Mouse (Mus musculus) heart, adult 2 months (tissue): ENCODE results near the gene Jagn1. TPM values are rescaled to one million over a fixed set of nuclear protein-coding genes. Genes with fewer than 3 reads are reported as not detected.

ENCODE experiments used
- DNase-seq, 2 experiments: peaks; one replicate each; pipeline ENCODE4 v3.0.0; 2021
- H3K27ac ChIP-seq: fragments of 200-600 bp; 2 replicates; pipeline ENCODE4 v1.8.1; 2022
- H3K27me3 ChIP-seq: fragments of 200-500 bp; 2 replicates; pipeline ENCODE4 v1.6.1; 2012; ENCODE audit warnings: mild to moderate bottlenecking, low read length, inconsistent platforms, mixed read lengths; ENCODE audit not compliant: control insufficient read depth, insufficient read depth
- H3K36me3 ChIP-seq: fragments of 200-500 bp; 2 replicates; pipeline ENCODE4 v1.6.1; 2012; ENCODE audit warnings: low read length, inconsistent platforms; ENCODE audit not compliant: control insufficient read depth, insufficient read depth
- H3K4me1 ChIP-seq: fragments of 200-500 bp; 2 replicates; pipeline ENCODE4 v1.6.1; 2011; ENCODE audit warnings: low read length; ENCODE audit not compliant: control insufficient read depth, insufficient read depth
- H3K4me3 ChIP-seq: fragments of 200-600 bp; 2 replicates; pipeline ENCODE4 v1.8.1; 2022
- H3K79me2 ChIP-seq: fragments of 200-500 bp; replicated peaks from 2 replicates; pipeline ENCODE4 v1.6.1; 2012; ENCODE audit warnings: mild to moderate bottlenecking, inconsistent platforms, low read length, moderate library complexity, mixed read lengths; ENCODE audit not compliant: control insufficient read depth, insufficient read depth
- H3K9ac ChIP-seq: fragments of 200-500 bp; 2 replicates; pipeline ENCODE4 v1.6.1; 2012; ENCODE audit warnings: low read depth, mild to moderate bottlenecking, control low read depth, inconsistent platforms, low read length, mixed read lengths
- CTCF ChIP-seq: fragments of 200-600 bp; IDR thresholded peaks from 2 replicates; pipeline ENCODE4 v1.8.1; 2022; ENCODE audit warnings: antibody characterized with exemption, mild to moderate bottlenecking, moderate library complexity
- EP300 ChIP-seq: fragments of 200-500 bp; IDR thresholded peaks from 2 replicates; pipeline ENCODE4 v1.6.1; 2011; ENCODE audit warnings: low read depth, low read length, control low read depth; ENCODE audit not compliant: insufficient read depth
- POLR2A ChIP-seq: fragments of 200-500 bp; IDR thresholded peaks from 2 replicates; pipeline ENCODE4 v1.6.1; 2011; ENCODE audit warnings: mild to moderate bottlenecking, low read depth, low read length, control low read depth; ENCODE audit not compliant: insufficient read depth
- WGBS: fragments of 180-500 bp; shearing (Covaris S2); methylation state at CpG from one replicate; pipeline ENCODE4 v1.1.7; 2018; 5-methylcytosine and 5-hydroxymethylcytosine counted together
- intact Hi-C: fragments of 180-260 bp; cut with DNase I; formaldehyde crosslinking; loops from one replicate; pipeline ENCODE4 v1.15.1; 2025
- polyA plus RNA-seq: library from polyadenylated mRNA; depleted of rRNA; stranded (reverse); fragments of >200 nt; gene quantifications from 2 replicates; pipeline ENCODE4 v1.2.3, GENCODE M21; 2012
- total RNA-seq, 2 experiments: library from RNA; stranded (reverse); gene quantifications; 2 replicates each; pipeline ENCODE4 v1.2.3; 2021

The Jagn1 gene
- total and polyA plus RNA-seq, 3 experiments: 21.1 to 43.3 (median 22.5) TPM

- no peaks in the 10 kb centered on the region for H3K4me1 ChIP-seq
- DNase-seq: no peak
- 93% methylated on average over 16 of the region's 16 CpGs for WGBS
- H3K27ac ChIP-seq: no peak overlapping the region
- no peak overlapping the region for H3K9ac ChIP-seq
- intact Hi-C loops: no loop called here
- no peak overlapping the region for H3K4me3 ChIP-seq
- H3K79me2 ChIP-seq: no peaks in the 10 kb centered on the region
- no peaks in the 10 kb centered on the region for H3K27me3 ChIP-seq
- no peak for TF ChIP-seq POLR2A
- TF ChIP-seq CTCF: no peak
- TF ChIP-seq EP300: no peak
- H3K36me3 ChIP-seq: no peaks in the 10 kb centered on the region
These were observed 14.4 kb upstream of the Jagn1 start for GRCm38 (mm10) chr6:113428006-113428405.

- no peaks in the 10 kb centered on the region for H3K36me3 ChIP-seq
- H3K4me1 ChIP-seq: no peaks in the 10 kb centered on the region
- H3K9ac ChIP-seq: no peak overlapping the region
- no peak for DNase-seq
- intact Hi-C loops: no loop called here
- H3K27ac ChIP-seq: no peak overlapping the region
- no peaks in the 10 kb centered on the region for H3K27me3 ChIP-seq
- H3K4me3 ChIP-seq: no peak overlapping the region
- TF ChIP-seq POLR2A (no peak), CTCF (no peak), EP300 (no peak)
- WGBS: 67% methylated on average over 3 of the region's 3 CpGs
- H3K79me2 ChIP-seq: no peaks in the 10 kb centered on the region
These were observed 12.4 kb upstream of the Jagn1 start for GRCm38 (mm10) chr6:113429965-113430364.

DNA sequence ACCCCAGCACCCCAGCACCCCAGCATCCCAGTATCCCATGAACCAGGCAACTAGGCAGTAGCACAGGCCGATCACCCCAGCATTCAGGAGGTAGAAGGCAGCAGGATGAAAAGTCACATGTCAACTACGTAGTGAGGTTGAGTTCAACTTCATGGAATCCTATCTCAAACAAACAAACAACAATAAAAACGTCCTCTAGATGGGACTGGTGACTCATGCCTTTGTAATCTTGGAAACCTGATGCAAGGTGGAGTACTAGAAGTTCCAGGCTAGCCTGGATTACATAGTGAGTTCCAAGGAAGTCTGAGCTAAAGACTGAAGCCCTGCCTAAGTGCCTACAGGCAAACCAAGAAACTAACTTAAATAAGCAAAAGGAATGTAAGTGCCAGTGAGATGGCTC is 11.5 kb upstream of the Jagn1 start:
- intact Hi-C loops: no loop called here
- no peak overlapping the region for H3K27ac ChIP-seq
- no peak overlapping the region for H3K4me3 ChIP-seq
- WGBS: 56% methylated on average over 3 of the region's 3 CpGs
- no peak for DNase-seq
- H3K79me2 ChIP-seq: no peaks in the 10 kb centered on the region
- H3K36me3 ChIP-seq: no peaks in the 10 kb centered on the region
- H3K9ac ChIP-seq: no peak overlapping the region
- no peak for TF ChIP-seq EP300
- TF ChIP-seq CTCF: no peak
- no peak for TF ChIP-seq POLR2A
- H3K4me1 ChIP-seq: no peaks in the 10 kb centered on the region
- no peaks in the 10 kb centered on the region for H3K27me3 ChIP-seq

GRCm38 (mm10) chr6:113431801-113432200 is 10.6 kb upstream of the Jagn1 start:
- Histone ChIP-seq H3K4me3 (no peak overlapping the region), H3K27me3 (no peaks in the 10 kb centered on the region), H3K9ac (no peak overlapping the region), H3K79me2 (no peaks in the 10 kb centered on the region), H3K4me1 (no peaks in the 10 kb centered on the region), H3K36me3 (no peaks in the 10 kb centered on the region), H3K27ac (no peak overlapping the region)
- intact Hi-C loops: no loop called here
- TF ChIP-seq EP300 (no peak), POLR2A (no peak), CTCF (no peak)
- no peak for DNase-seq
- 54% methylated on average over 3 of the region's 3 CpGs for WGBS

DNA sequence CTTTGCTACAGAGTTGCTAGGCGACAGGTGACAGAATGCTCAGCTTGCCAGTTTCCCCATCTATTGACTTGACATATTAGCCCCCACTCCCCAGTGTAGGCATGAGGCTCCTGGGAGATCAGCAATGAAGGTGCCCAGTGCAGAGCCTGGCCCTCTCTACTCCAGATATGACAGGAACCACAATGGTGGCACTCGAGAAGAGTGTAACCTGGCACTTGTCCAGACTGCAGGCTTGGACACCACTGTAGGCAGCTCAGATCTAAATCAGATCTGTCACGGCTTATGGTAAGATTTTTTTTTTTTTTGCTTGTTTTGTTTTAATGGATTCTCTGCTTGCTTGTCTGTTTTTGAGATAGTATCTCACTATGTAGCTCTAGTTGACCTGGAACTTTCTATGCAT is 8.7 kb upstream of the Jagn1 start:
- TF ChIP-seq EP300 (no peak), CTCF (no peak), POLR2A (no peak)
- 69% methylated on average over 3 of the region's 3 CpGs for WGBS
- Histone ChIP-seq H3K27ac (no peak overlapping the region), H3K36me3 (no peaks in the 10 kb centered on the region), H3K4me1 (no peaks in the 10 kb centered on the region), H3K27me3 (no peaks in the 10 kb centered on the region), H3K4me3 (no peak overlapping the region), H3K79me2 (no peaks in the 10 kb centered on the region), H3K9ac (no peak overlapping the region)
- intact Hi-C loops: no loop called here
- no peak for DNase-seq

DNA sequence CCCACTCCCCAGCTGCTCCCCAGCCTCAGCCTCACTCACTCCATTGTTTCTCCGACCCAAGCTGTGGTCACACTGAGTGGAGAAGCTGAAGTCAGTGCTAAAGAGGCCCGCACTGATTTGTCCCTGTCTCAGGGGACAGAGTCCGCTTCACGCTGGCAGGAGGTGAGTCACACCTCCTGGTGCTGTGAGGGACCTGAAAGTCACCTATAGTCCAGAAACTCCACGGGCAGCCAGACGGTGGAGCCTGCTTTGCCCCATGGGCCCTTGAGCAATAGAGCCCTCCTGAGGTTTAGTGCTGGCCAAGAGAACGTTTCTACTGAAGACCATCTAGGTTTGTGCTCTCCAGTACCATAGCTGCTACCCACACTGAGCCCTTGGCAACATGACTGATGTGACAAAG is 7.7 kb upstream of the Jagn1 start:
- H3K4me3 ChIP-seq: no peak overlapping the region
- 62% methylated on average over 7 of the region's 7 CpGs for WGBS
- no peaks in the 10 kb centered on the region for H3K4me1 ChIP-seq
- TF ChIP-seq CTCF: no peak
- no peak for TF ChIP-seq POLR2A
- TF ChIP-seq EP300: no peak
- no peak overlapping the region for H3K9ac ChIP-seq
- H3K27ac ChIP-seq: no peak overlapping the region
- no peaks in the 10 kb centered on the region for H3K36me3 ChIP-seq
- H3K27me3 ChIP-seq: no peaks in the 10 kb centered on the region
- intact Hi-C loops: no loop called here
- H3K79me2 ChIP-seq: no peaks in the 10 kb centered on the region
- DNase-seq: no peak
